Mouse (Mus musculus): Measurements from ENCODE around the gene D630003M21Rik. TPM values are rescaled to one million over a fixed set of nuclear protein-coding genes. Genes with fewer than 3 reads are reported as not detected.

Gene D630003M21Rik
- polyA plus RNA-seq, 1 experiment from 2014 or later = 17.4 TPM

DNA sequence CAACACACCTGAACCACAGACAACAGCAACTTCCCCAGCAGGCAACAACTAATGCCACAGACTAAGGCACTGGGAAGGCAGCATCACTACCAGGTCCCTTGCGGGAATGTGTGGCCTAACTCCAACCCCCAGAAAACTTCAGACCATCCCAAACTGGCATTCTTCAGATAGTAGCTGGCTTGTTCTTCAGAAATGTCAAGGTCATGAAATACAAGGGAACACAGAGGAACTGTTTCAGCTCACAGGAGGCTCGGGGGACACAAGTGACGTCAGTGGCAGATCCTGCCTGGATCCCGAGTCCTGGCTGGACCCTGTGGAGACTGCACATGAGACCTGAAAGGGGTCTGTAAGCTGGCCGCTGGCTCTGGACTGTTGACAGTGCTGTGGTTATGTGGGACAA lies 24.8 kb upstream of the D630003M21Rik start:
- no peaks in the 10 kb centered on the region for H3K36me3 ChIP-seq
- 72% methylated on average over 5 of the region's 5 CpGs for WGBS
- no peaks in the 10 kb centered on the region for H3K27me3 ChIP-seq
- ATAC-seq (ENCODE audit: low FRiP score, low read depth) = no peak
- H3K4me2 ChIP-seq (replicated peaks) = no peak overlapping the region
- no peak overlapping the region for H3K4me3 ChIP-seq
- H3K9me3 ChIP-seq = no peaks in the 10 kb centered on the region
- no peak overlapping the region for H3K27ac ChIP-seq
- no peak overlapping the region for H3K9ac ChIP-seq
- H3K4me1 ChIP-seq = peaks cover 24% of the 10 kb centered on the region

DNA sequence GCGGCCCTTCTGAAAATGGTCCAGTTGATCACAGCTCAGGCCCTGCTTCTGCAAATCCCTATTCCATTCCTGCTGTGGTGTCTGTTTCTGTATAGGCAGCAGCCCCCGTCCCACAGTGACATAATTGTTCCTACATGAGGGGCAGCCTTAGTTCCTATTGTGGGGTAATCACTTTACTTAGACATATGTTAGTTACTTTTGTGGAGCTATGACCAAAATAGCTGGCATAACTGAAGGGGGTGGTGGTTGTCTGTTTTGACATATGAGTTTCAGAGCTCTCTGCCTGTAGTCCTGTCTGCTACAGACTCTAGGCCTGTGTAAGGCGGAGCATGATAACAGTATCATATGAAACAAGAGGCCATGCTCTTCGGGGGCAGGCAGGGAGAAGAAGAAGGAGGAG lies 21.5 kb upstream of the D630003M21Rik start:
- Histone ChIP-seq H3K36me3 (no peaks in the 10 kb centered on the region), H3K4me2 (replicated peaks) (no peak overlapping the region), H3K27ac (no peak overlapping the region), H3K4me3 (no peak overlapping the region), H3K9me3 (no peaks in the 10 kb centered on the region), H3K4me1 (no peaks in the 10 kb centered on the region), H3K27me3 (no peaks in the 10 kb centered on the region), H3K9ac (no peak overlapping the region)
- WGBS = 80% methylated on average over 4 of the region's 4 CpGs
- ATAC-seq (ENCODE audit: low FRiP score, low read depth) = no peak

GRCm38 (mm10) chr2:158248318-158248717 lies 19.3 kb upstream of the D630003M21Rik start:
- H3K4me2 ChIP-seq (replicated peaks) = no peak overlapping the region
- ATAC-seq (ENCODE audit: low FRiP score, low read depth) = no peak
- H3K9ac ChIP-seq = no peak overlapping the region
- H3K4me1 ChIP-seq = 0 out of 2 replicates have a peak, but pooled peaks cover 5% of the 10 kb centered on the region
- 80% methylated on average over 7 of the region's 7 CpGs for WGBS
- H3K27ac ChIP-seq = no peak overlapping the region
- no peaks in the 10 kb centered on the region for H3K36me3 ChIP-seq
- no peaks in the 10 kb centered on the region for H3K27me3 ChIP-seq
- no peak overlapping the region for H3K4me3 ChIP-seq
- H3K9me3 ChIP-seq = no peaks in the 10 kb centered on the region

DNA sequence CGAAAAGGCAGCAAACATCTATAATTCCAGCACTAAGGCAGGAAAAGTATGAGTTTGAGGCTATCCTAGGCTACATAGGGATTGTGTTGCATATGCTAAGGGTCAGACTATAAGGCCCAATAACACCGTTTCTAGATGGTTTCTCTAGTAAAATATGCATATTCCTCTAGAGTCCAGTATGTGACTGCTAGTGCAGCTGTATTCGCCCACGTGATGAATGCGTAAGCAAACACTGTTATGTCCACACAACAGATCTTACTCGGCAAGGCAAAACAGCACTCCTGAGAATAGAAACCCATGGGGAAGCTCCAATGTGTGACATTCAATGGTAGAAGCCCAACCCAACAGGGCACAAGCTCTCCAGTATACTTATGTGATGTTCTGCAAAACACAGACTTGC lies 18.8 kb upstream of the D630003M21Rik start:
- no peak overlapping the region for H3K9ac ChIP-seq
- no peak overlapping the region for H3K4me3 ChIP-seq
- no peaks in the 10 kb centered on the region for H3K9me3 ChIP-seq
- no peak overlapping the region for H3K27ac ChIP-seq
- ATAC-seq (ENCODE audit: low FRiP score, low read depth) = no peak
- no peaks in the 10 kb centered on the region for H3K36me3 ChIP-seq
- no peak overlapping the region for H3K4me2 ChIP-seq (replicated peaks)
- no peaks in the 10 kb centered on the region for H3K27me3 ChIP-seq
- 84% methylated on average over 6 of the region's 6 CpGs for WGBS
- H3K4me1 ChIP-seq = 0 out of 2 replicates have a peak, but pooled peaks cover 5% of the 10 kb centered on the region

- no peak for ATAC-seq (ENCODE audit: low FRiP score, low read depth)
- Histone ChIP-seq H3K36me3 (no peaks in the 10 kb centered on the region), H3K9me3 (no peaks in the 10 kb centered on the region), H3K9ac (no peak overlapping the region), H3K4me2 (replicated peaks) (no peak overlapping the region), H3K27me3 (no peaks in the 10 kb centered on the region), H3K4me3 (no peak overlapping the region), H3K4me1 (0 out of 2 replicates have a peak, but pooled peaks cover 5% of the 10 kb centered on the region), H3K27ac (no peak overlapping the region)
- 71% methylated on average over 4 of the region's 4 CpGs for WGBS
Observed at GRCm38 (mm10) chr2:158245072-158245817, 16.2 kb upstream of the D630003M21Rik start.

DNA sequence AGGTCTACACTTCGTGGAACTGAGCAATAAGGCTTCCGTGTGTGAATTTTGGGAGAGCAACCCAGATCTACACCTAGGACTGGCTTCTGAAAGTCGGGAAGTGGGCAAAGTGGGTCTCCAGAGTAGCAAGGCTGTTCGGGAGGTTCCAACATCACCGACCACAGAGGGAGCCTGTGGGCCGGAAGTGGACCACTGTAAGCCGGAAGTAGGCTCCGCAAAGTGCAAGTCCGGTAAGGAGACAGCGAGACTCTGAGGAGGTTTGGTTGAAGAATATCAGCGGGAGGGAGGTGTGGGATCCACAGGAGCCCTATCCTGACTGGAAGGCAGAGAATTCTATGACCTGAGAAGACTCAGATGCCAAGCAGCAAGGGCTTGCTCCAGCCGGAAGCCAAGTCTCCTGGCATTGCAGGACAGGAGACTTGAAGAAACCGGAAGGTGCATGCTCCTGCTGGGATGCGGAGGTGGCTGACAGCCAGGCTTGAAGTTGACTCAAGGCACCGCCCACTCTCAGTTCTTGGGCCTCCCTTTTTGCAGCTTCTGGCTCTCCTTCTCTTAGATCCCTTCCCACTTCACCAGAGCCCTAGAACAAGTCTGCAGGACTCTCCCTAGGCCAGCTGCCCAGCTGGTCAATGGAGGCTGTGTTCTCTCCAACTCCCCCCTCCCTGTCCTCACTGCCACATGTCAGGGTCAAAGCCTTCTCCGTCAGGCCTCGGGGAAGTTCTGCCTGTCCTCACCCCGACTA lies 14.3 kb upstream of the D630003M21Rik start:
- Histone ChIP-seq H3K27me3 (no peaks in the 10 kb centered on the region), H3K4me3 (no peak overlapping the region), H3K27ac (peak overlapping the region; percentile 39; the same call in 1 of the 2 replicates), H3K4me2 (replicated peaks) (no peak overlapping the region), H3K9ac (no peak overlapping the region), H3K9me3 (no peaks in the 10 kb centered on the region), H3K36me3 (no peaks in the 10 kb centered on the region), H3K4me1 (0 out of 2 replicates have a peak, but pooled peaks cover 5% of the 10 kb centered on the region)
- ATAC-seq (ENCODE audit: low FRiP score, low read depth) = no peak; the same call in 1 of the 2 replicates
- WGBS = 71% methylated on average over 18 of the region's 18 CpGs

DNA sequence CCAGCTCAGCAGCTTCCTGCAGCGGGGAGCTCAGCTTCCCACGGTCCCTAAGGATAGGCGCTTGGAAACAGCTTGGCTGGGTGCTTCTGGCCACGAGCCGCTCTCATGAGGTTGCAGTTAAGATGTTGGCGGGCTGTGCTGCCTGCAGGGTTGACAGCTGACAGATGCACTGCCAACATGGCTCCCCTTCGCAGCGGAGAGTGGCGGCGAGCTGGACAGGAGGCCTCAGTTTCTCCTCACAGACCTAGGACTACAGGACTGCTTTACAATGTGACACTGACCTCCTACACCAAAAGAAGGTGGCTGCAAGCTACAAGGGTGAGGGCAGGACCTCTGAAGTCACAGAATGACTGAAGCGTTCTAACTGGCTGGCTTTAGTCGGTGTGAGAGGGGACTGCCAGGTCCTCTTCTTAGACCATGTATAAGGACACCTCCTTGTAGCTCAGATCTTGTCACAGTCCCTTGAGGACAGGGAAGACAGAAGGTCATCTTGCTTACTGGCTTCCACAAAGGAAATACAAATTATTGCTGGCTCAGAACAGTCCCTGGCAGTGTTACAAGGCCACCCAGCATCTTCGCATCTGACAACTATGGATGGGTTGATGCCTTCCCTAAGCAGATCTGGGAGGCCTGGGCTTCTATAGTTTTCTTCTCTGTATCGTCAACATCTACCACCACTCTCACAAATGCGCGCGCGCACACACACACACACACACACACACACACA lies 13.3 kb upstream of the D630003M21Rik start:
- H3K9ac ChIP-seq = no peak overlapping the region
- H3K4me2 ChIP-seq (replicated peaks) = no peak overlapping the region
- no peaks in the 10 kb centered on the region for H3K9me3 ChIP-seq
- no peaks in the 10 kb centered on the region for H3K27me3 ChIP-seq
- no peaks in the 10 kb centered on the region for H3K36me3 ChIP-seq
- WGBS = 88% methylated on average over 18 of the region's 18 CpGs
- 0 out of 2 replicates have a peak, but pooled peaks cover 5% of the 10 kb centered on the region for H3K4me1 ChIP-seq
- H3K27ac ChIP-seq = no peak overlapping the region
- H3K4me3 ChIP-seq = no peak overlapping the region
- no peak for ATAC-seq (ENCODE audit: low FRiP score, low read depth)

- Histone ChIP-seq H3K36me3 (no peaks in the 10 kb centered on the region), H3K4me3 (no peak overlapping the region), H3K9ac (no peak overlapping the region), H3K9me3 (0 out of 2 replicates have a peak, but pooled peaks cover 4% of the 10 kb centered on the region), H3K27ac (no peak overlapping the region), H3K4me2 (replicated peaks) (no peak overlapping the region), H3K4me1 (0 out of 2 replicates have a peak, but pooled peaks cover 5% of the 10 kb centered on the region), H3K27me3 (no peaks in the 10 kb centered on the region)
- no peak for ATAC-seq (ENCODE audit: low FRiP score, low read depth)
- 73% methylated on average over 5 of the region's 5 CpGs for WGBS
Observed at GRCm38 (mm10) chr2:158241126-158241738, 12.2 kb upstream of the D630003M21Rik start.

DNA sequence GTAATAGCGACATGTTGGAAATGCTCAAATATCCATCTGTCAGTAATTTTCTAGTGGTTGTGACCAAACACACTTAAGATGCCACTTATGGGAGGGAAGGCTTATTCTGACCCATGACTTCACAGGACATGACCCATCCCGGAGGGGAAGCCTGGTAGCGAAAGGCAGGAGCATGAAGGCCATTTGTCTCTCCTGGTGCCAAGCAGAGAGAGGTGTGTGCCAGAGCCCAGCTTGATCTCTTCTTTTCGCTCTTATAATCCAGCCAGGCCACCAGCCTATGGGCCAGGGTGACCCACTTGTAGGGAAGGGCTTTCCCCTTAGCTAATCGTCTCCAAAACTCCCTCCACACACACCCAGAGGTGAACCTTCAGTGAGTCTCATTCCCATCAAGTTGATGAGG lies 9.1 kb upstream of the D630003M21Rik start:
- Histone ChIP-seq H3K27ac (no peak overlapping the region), H3K27me3 (no peaks in the 10 kb centered on the region), H3K4me3 (no peak overlapping the region), H3K4me2 (replicated peaks) (no peak overlapping the region), H3K9ac (no peak overlapping the region), H3K9me3 (0 out of 2 replicates have a peak, but pooled peaks cover 4% of the 10 kb centered on the region), H3K4me1 (no peaks in the 10 kb centered on the region), H3K36me3 (no peaks in the 10 kb centered on the region)
- no peak for ATAC-seq (ENCODE audit: low FRiP score, low read depth)
- 88% methylated on average over 5 of the region's 5 CpGs for WGBS

DNA sequence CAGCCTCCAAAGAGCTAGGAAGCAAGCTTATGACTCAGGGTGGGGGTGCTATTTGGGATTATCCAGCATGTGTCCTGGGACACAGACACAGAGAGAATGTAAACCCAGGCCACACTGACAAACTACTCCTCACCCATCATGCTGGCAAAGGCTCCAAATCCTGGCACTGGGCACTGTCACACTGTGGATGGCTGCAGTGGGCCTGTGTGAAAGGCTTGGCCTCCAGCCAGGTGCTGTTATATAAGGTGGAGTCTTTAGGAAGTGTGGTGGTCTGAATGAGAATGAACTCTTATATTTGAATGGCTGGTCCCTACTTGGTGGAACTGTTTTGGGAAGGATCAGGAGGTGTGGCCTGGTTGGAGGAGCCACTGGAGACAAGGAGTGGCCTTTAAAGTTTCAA lies 7.7 kb upstream of the D630003M21Rik start:
- H3K4me3 ChIP-seq = no peak overlapping the region
- no peak overlapping the region for H3K9ac ChIP-seq
- H3K27ac ChIP-seq = no peak overlapping the region
- H3K4me1 ChIP-seq = no peaks in the 10 kb centered on the region
- H3K9me3 ChIP-seq = 0 out of 2 replicates have a peak, but pooled peaks cover 4% of the 10 kb centered on the region
- H3K27me3 ChIP-seq = no peaks in the 10 kb centered on the region
- H3K36me3 ChIP-seq = no peaks in the 10 kb centered on the region
- no peak overlapping the region for H3K4me2 ChIP-seq (replicated peaks)
- no peak for ATAC-seq (ENCODE audit: low FRiP score, low read depth)

GRCm38 (mm10) chr2:158233106-158233505 lies 4.1 kb upstream of the D630003M21Rik start:
- no peak overlapping the region for H3K4me3 ChIP-seq
- no peak for ATAC-seq (ENCODE audit: low FRiP score, low read depth)
- no peak overlapping the region for H3K9ac ChIP-seq
- no peaks in the 10 kb centered on the region for H3K36me3 ChIP-seq
- no peak overlapping the region for H3K27ac ChIP-seq
- no peaks in the 10 kb centered on the region for H3K27me3 ChIP-seq
- H3K9me3 ChIP-seq = 0 out of 2 replicates have a peak, but pooled peaks cover 4% of the 10 kb centered on the region
- 74% methylated on average over 3 of the region's 3 CpGs for WGBS
- H3K4me2 ChIP-seq (replicated peaks) = no peak overlapping the region
- peaks cover 24% of the 10 kb centered on the region for H3K4me1 ChIP-seq

Measured in limb, embryonic 13.5 days (tissue).